Mouse (Mus musculus) adipocyte (in vitro differentiated cells): ENCODE data around the gene Smpd4.

Experiments
- DNase-seq: peaks from one replicate; pipeline ENCODE4 v3.0.0-alpha.2; 2016; ENCODE audit warnings: low spot score

Smpd4 gene

GRCm38 (mm10) chr16:17638036-17638628 lies 19.0 kb downstream of the Smpd4 start:
- no peak for DNase-seq

- DNase-seq: no peak
Observed at GRCm38 (mm10) chr16:17639081-17639480, 19.9 kb downstream of the Smpd4 start.

- no peak for DNase-seq
Observed at GRCm38 (mm10) chr16:17639951-17640350, 20.8 kb downstream of the Smpd4 start.

GRCm38 (mm10) chr16:17640706-17641105 lies 21.6 kb downstream of the Smpd4 start:
- DNase-seq: no peak

GRCm38 (mm10) chr16:17641301-17641700 lies 22.1 kb downstream of the Smpd4 start:
- no peak for DNase-seq

- no peak for DNase-seq
Observed at GRCm38 (mm10) chr16:17642311-17642710, 23.2 kb downstream of the Smpd4 start.

GRCm38 (mm10) chr16:17643437-17643990 lies 24.4 kb downstream of the Smpd4 start:
- DNase-seq: no peak

GRCm38 (mm10) chr16:17646310-17647114 lies 27.4 kb downstream of the Smpd4 start, which contains the start of gene Ccdc74a:
Ccdc74a (plus strand) TSS chr16:17646470.
- DNase-seq: peak; percentile 65

GRCm38 (mm10) chr16:17647156-17647555 lies 28.0 kb downstream of the Smpd4 start:
- no peak for DNase-seq

GRCm38 (mm10) chr16:17647566-17648340 lies 28.6 kb downstream of the Smpd4 start:
- DNase-seq: no peak

- DNase-seq: no peak
Observed at GRCm38 (mm10) chr16:17649925-17650605, 30.9 kb downstream of the Smpd4 start.

- DNase-seq: no peak
Observed at GRCm38 (mm10) chr16:17650711-17651110, 31.6 kb downstream of the Smpd4 start.

GRCm38 (mm10) chr16:17652607-17653006 lies 33.5 kb downstream of the Smpd4 start:
- no peak for DNase-seq

GRCm38 (mm10) chr16:17653601-17654000 lies 34.4 kb downstream of the Smpd4 start:
- no peak for DNase-seq

GRCm38 (mm10) chr16:17654188-17654795 lies 35.1 kb downstream of the Smpd4 start:
- no peak for DNase-seq

- DNase-seq: no peak
Observed at GRCm38 (mm10) chr16:17656212-17656871, 37.2 kb downstream of the Smpd4 start.

GRCm38 (mm10) chr16:17665568-17665967 lies 46.4 kb downstream of the Smpd4 start:
- no peak for DNase-seq

GRCm38 (mm10) chr16:17669886-17670285 lies 50.7 kb downstream of the Smpd4 start:
- no peak for DNase-seq
